Mouse (Mus musculus) spleen, embryonic (tissue): Measurements from ENCODE around the gene Rnf224.

Experiments
- CTCF ChIA-PET: fragments of 350-600 bp; sonication (Branson Sonifier 250); formaldehyde crosslinking; loops from one replicate; lab custom pipeline; 2022; lab: Charles Lee

The Rnf224 gene

DNA sequence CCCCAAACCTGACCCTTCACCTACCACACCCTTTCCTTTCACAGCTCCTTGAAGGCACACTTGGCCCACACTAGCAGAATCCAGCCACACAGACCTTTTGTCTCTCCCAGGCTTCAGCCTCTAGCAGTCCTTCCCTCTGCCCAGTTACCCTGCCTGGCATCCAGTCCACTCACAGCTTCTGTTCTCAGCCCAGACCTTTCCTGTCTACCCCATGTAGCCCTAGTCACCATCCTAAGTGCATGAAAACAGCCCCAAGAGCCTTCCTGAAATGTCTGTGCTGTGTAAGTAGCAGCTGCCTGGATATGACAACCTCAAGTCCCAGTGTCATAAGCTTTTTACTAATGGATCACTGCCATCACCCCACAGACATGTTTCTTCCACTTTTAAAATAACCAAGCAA, 38.6 kb downstream of the Rnf224 start:
- CTCF ChIA-PET = interaction anchor here (0.6 kb wide), 1 partner anchor 59 kb away, joined by 3 read pairs; no protein-coding TSS in a partner anchor

DNA sequence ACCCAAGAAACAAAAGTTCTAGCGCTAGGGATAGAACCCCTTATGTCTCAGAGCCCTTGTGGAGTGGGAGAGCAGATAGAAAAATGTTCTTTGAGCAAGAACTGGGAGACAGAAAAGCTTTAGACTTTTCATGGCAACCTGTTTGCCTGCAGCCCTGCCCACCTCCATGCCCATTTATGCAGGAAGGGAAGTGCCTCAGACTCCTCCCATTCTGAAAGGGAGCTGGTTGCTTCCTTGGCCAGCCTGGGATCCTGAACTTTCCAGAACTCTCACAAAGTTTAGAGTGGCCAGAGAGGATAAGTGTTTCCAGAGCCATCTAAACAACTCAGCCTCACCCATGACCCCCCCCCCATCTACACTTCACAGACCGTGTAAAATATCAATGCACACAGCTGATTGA, 39.4 kb downstream of the Rnf224 start:
- CTCF ChIA-PET = interaction anchor here (0.5 to 1.3 kb wide), 4 partner anchors 13 to 64 kb away, joined by 3 to 11 read pairs (median 4); no protein-coding TSS in a partner anchor

DNA sequence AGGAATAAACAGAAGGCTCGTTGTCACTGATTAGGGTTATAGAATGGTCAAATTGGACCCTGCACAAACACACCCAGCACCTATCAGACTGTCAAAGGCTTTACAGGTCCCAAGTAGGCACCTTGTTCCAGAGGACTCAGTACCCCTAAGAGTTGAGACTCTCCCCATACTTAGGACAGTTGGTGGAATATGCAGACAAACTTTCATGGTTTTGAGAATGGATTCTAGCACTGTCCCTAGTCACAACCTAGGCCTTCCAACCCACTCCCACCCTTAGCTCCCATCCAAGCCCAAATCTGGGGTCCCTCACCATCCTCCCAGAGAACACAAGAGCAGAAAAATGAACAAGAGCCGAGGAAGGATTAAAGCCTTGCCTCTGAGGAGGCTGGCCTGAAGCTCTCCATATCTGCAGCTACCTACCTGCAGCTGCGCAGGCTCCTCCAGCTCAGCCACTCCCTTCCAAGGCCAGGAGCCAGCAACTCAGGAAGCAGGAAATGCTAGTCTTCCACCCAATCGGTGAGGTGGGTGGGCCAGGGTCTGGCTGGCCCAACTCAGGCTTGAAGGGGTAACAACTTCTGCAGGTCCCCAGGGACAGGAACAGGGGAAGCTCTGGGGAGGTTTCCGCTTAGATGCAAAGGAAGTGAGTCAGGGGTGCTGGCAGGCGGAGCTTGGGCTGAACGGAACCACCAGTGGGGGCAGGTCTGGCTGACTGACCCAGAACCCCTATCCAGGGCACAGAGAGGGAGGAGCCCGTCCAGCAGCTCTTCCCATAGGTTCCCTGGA, 40.2 kb downstream of the Rnf224 start, which contains the start of gene Tor4a:
Tor4a (minus strand) TSS at position 715 of the 783 bp plus-strand sequence.
- CTCF ChIA-PET = interaction anchor here (0.5 to 1.3 kb wide), 3 partner anchors 32 to 65 kb away, joined by 4 to 11 read pairs (median 5); no protein-coding TSS in a partner anchor

DNA sequence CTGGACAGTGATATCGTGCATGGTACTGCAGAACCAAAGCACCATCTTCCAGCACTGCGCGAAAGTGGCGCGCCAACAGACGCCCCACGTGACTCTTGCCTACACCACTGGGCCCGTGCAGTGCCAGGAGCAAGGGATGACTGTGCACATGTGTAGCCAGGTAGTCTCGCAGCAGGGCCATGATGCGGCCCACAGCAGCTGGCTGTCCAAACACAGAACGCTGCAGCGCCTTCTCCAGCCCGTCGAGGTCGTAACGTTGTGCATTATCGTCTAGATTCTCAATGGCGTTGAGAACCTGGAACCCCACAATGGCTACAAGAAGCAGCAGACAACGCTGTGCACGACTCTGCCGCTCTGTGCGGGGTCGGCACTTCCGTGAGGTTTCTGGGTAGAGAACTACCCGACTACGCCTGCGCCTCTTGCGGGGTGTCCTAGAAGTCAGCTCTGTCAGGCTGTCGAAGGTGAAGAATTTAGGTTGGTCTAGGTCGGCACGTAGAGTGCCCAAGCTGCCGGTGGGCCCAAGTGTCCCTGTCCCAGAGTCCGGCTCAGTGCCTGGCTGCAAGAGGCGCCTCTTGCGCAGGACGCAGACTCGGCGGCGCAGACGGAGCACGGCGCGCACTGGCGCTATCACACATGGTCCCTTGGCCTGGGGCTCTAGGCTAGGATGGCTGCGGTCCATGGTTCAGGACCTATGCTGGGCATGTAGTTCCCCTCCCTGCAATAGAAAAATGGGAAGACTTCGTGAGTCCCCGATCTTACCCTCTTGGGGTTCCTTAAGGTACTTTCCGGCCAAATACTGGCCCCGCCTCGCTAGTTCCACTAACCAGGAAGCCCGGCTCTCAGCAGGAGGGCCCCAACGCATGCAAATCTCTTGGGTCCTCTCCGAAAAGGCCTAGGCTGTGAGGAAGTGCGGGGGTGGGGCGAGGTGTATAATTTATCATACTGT, 41.1 kb downstream of the Rnf224 start:
- CTCF ChIA-PET = interaction anchor here (1.1 to 1.3 kb wide), 2 partner anchors 33 to 66 kb away, joined by 4 to 5 read pairs; no protein-coding TSS in a partner anchor

DNA sequence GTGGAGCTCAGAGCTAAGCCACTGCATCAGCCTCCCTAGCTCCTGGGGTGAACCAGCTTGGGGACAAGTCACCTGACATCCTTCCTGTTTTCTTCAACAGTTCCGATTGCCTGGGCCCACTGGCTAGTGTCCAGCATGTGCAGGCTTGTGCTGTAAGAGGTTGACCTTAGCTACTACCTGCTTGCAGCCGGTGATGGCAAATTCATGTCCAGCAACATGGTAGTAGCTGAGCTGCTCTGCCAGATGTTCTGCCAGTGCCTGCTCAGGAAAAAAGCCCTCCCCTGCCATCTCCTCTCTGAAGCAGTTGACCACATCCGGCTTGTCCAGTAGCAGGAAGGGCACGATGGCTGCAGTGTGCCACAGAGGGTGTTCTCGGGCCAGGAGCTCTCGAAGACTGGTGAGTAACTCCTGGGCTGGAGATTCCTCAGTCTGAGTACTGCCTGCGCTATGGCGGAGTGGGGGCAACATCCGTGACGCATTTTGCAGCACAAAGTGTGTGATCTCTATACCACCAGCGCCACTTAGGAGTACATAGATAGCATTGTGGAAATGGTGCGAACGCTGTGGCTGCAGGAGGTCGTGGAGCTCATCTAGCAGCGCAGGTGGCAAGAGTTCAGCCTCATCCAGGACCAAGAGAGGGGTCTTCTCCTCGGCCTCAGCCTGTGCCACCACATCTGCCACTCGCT, 42.0 kb downstream of the Rnf224 start:
- CTCF ChIA-PET = interaction anchor here (0.5 to 1.7 kb wide), 6 partner anchors 14 to 312 kb away, joined by 3 to 10 read pairs (median 4); partner anchors contain the start of genes Nrarp and Tprn

GRCm38 (mm10) chr2:25194006-25194405, 42.6 kb downstream of the Rnf224 start:
- CTCF ChIA-PET = interaction anchor here (0.5 to 1.7 kb wide), 7 partner anchors 13 to 311 kb away, joined by 3 to 10 read pairs (median 4); partner anchors contain the start of genes Nrarp and Tprn

GRCm38 (mm10) chr2:25193330-25193770, 43.2 kb downstream of the Rnf224 start:
- CTCF ChIA-PET = interaction anchor here (0.6 to 1.7 kb wide), 6 partner anchors 13 to 99 kb away, joined by 3 to 12 read pairs (median 4); partner anchors contain the start of gene Nrarp

- CTCF ChIA-PET = no interaction called here
Observed at GRCm38 (mm10) chr2:25187841-25188240, 48.7 kb downstream of the Rnf224 start.

- CTCF ChIA-PET = no interaction called here
Observed at GRCm38 (mm10) chr2:25186575-25186930, 50.0 kb downstream of the Rnf224 start.

GRCm38 (mm10) chr2:25185625-25186574, 50.7 kb downstream of the Rnf224 start:
- CTCF ChIA-PET = no interaction called here

GRCm38 (mm10) chr2:25184496-25184895, 52.1 kb downstream of the Rnf224 start:
- CTCF ChIA-PET = no interaction called here
